Mouse (Mus musculus): Measurements from ENCODE around the gene Rars2. TPM values are rescaled to one million over a fixed set of nuclear protein-coding genes. Genes with fewer than 3 reads are reported as not detected.
"Not testable (repeated sequence)": the region's sequence is repeated elsewhere in the genome, so short reads cannot be mapped to it uniquely, and the experiment has no call there.

The Rars2 gene
- 10 to 100 TPM; 26.9 to 28.8 TPM for total RNA-seq (2021)
- long read RNA-seq, experiment 1, transcript Rars2-201 (20 exons, 1,868 nt): major isoform, 33 of 50 reads
- long read RNA-seq, experiment 1, partial matches to known transcripts: 0 of 50 reads
- long read RNA-seq, experiment 1, other reads (novel, unspliced or antisense): 13 of 50 reads
- long read RNA-seq, experiment 2, transcript Rars2-201 (20 exons, 1,868 nt): major isoform, 32 of 46 reads
- long read RNA-seq, experiment 2, partial matches to known transcripts: 2 of 46 reads
- long read RNA-seq, experiment 2, other reads (novel, unspliced or antisense): 11 of 46 reads

DNA sequence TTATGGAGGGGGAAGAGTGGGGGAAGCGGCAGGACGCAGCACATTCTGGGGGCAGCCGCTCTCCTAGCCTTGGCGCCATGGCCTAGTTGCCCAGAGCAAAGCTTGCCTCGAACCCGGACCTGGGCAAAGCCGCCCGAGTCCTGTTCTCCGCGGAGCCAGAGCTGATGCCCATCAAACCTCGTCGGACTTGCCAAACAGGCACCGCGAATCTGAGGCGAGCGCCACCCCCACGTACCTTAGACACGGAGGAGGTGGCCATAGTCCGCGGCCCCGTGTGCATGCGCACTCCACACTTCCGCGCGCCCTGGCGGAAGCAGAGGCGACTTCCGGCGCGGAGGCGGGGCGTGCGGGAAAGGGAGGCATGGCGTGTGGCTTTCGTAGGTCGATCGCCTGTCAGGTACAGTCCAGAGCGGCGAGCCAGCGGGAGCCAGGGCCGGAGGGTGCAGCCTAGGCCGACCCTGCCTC lies at the start of gene Rars2, which contains the start of gene Orc3:
Gene Rars2, plus strand, starts transcription at position 328 of the 465 bp plus-strand sequence.
Gene Orc3, minus strand, starts transcription at position 315 of the 465 bp plus-strand sequence.
- DNase-seq (ENCODE audit: low spot score in 2 of 2): peak; percentile 81 to 89

DNA sequence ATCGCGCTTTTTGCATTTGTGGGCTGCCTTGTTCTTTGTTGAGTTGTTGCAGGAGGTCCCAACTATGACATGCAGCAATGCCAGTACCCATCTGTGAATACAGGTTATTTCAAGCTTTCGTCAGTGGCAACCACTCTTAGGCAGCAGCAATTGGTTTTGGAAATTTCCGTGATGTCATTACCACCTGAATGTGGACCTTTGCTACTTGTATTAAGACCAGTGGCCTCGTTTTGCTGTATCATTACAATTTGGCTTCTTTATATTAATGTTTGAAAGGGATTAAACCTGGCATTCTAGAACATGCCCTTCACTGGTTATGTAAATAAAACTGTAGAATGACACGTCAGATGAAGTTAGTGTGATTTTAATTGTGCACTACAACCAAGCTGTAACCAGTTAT lies 48.5 kb upstream of the Rars2 start:
- DNase-seq (ENCODE audit: low spot score in 2 of 2): no peak

DNA sequence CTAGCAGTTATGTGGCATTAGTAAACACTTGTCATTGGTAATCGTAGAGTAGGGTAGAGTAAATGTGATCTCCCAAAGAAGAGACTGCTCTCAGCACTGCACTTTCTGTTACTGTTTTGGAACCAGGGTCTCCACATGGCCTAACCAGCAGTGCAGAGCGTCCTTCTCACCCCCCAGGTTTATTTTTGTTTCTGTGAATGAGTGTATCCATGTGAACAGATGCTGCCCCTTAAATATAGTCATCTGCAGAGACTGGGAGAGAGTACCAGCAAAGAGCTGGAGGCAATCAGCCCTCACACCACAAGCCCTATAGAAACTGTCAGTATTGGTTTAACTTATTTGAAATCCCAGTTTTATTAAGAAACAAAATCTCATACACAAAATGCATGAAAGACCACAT lies 41.9 kb upstream of the Rars2 start:
- no peak for DNase-seq (ENCODE audit: low spot score in 2 of 2)

DNA sequence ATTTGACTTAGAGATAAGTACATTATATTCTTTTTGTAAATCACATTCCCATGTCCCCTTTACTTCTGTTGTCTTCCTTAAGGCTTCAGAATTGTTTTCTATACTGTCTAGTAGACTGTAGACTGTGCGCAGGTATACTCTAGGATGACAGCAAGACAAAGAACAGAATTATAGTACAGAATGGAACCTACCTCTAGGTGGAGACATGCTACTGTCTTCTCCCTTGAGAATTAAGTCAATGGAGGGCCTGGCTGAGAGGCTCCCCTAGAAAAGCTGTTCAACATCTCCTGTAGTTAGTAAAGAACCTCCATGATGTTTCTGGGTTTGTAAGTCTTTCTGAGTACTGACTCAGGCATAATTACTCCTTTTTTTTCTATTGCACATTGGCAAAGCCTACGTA lies 37.7 kb upstream of the Rars2 start:
- no peak for DNase-seq (ENCODE audit: low spot score in 2 of 2)

DNA sequence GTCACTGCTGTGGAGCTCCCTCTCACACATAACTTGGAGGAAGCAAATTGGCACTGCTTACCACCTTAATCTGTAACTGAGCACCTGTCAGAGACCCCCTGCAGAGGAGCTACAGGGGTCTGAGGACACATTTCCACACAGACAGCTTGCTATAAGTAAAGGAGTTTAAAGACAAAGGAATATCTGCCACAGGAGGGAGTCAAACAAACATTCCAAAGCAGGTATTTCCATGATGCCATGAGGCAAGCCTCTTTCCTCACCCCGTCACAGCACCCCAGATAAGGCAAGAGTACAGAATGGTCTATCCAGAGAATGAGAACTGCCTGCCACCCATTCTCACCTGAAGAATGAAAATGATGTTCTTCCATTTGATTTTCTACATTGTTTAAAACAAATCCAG lies 35.5 kb upstream of the Rars2 start:
- no peak for DNase-seq (ENCODE audit: low spot score in 2 of 2)

DNA sequence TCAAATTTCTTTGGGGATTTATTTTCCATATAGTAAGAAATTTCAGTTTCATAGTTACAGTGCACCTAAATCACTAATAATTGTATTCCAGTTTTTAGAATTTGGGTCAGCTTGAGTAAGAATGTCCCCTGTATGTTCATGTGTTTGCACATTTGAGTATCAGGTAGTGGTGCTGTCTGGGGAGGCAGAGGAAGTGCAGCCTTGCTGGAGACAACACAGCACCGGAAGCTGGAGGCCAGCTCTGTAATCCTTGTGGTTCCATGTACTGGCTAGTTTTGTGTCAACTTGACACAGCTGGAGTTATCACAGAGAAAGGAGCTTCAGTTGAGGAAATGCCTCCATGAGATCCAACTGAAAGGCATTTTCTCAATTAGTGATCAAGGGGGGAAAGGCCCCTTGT lies 33.3 kb upstream of the Rars2 start:
- DNase-seq (ENCODE audit: low spot score in 2 of 2): not testable (repeated sequence)

DNA sequence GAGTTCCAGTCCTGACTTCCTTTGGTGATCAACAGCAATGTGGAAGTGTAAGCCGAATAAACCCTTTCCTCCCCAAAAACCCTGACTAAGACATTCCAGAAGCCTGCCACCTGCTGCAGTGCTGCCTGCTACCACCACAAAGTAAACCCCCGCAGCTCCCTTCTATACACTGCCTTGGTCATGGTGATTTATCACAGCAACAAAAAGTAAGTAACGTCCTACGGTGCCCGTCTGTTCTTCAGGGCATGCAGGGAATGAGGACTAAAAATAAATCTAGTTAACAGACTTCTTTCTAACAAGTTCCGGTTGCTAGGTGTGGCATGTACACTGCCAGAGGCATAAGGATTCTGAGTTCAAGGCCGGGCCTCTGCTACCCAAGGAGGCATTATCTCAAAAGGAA lies 32.8 kb upstream of the Rars2 start:
- DNase-seq (ENCODE audit: low spot score in 2 of 2): no peak

DNA sequence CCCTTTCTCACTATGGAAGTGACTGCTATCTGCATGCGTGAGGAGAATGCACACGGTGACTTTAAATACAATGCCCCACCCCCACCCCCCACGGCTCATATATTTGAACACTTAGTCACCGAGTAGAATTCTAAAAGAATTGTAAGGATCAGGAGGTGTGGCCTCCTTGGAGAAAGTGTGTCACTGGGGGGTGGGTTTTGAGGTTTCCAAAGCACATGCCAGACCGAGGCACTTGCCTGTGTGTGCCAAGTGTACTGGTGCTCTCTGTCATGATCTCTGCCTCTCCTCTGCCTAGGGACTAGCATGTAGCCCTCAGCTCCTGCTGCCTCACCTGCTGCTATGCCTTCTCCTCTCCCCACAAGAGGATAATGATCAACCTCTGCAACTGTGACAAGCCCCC lies 32.3 kb upstream of the Rars2 start:
- DNase-seq (ENCODE audit: low spot score in 2 of 2): no peak

DNA sequence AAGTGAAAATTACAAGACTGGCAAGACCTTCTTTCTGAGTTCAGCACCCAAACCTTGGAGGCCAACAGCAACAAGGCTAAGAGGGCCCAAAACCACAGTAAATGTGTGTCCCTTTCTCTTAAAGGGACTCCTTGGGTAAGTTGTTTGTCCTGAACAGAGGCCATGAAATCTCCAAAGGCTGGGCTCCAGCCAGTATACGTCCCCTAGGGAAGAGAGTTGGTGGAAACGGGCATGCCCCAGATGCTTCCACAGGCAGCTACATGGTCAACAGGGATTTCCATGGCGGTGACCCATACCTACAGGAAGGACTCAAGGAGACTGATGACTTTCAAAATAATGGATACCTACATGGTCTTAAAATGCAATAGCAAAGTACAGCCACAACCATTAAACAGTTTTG lies 31.3 kb upstream of the Rars2 start:
- DNase-seq (ENCODE audit: low spot score in 2 of 2): no peak

DNA sequence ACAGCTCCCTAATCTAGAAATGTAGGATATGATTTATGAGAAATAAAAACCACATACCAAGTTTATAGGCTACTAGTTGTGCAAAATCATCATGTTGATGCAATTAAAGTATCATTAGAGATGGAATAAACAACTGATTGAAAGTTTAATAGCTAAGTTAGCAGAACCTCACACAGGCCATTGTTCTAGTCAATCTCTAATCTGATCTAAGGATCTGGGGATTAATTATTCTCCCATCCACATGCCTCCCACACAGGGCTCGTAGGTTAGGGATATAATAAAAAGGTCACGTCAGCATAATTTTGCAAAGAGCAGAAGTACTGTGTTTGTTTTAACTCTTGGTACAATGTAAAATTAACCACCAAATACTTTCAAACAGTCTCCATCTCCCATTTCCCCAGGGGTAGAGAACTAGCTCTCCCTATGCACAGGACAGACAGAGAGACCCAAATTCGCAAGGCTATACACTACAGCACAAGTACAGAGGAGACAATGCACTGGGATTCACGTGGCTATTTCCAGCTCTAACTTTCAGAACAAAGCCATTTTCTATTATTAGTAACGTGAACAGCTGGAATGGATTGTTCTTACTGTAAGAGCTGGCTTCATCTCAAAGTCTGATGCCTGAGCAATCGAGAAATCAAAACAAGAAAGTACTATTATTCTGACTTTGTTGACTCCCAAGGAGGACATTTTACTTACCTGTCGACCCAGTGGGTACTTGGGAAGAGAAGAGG lies 29.7 kb upstream of the Rars2 start:
- no peak for DNase-seq (ENCODE audit: low spot score in 2 of 2)

DNA sequence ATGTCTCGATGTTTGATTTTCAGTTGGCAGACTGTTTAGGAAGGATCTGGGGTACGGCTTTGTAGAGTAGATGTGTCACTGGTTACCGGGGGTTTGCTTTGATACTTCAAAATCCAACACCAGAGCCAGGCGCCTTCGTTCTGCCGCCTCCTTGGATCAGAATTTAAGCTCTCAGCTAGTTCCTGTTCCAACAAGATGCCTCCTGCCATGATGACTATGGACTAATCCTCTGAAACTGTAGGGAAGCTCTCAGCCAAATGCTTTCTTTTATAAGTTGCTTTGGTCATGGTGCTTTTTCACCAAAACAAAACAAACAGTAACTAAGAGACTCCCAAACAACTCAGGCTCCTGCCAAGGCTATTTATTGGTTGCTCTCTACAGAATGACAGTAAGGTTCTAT lies 11.6 kb upstream of the Rars2 start:
- no peak for DNase-seq (ENCODE audit: low spot score in 2 of 2)

DNA sequence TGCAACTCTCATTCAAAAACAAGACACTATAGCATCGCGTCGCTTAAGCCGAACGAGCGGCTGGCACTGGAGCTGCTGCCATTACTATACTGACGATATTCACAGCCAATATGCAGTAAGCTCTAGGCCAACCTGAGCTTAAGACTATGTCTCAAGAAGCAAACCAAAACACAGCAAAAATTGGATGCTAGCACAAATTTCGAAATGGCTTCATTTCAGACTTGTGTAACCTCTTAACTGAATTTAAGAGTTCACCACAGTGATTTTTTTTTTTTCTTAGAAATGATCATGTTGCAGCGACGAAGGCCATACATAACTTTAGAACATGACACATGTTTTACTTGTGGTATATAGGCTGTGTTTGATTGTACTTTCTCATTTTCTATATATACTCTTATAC lies 8.1 kb upstream of the Rars2 start:
- no peak for DNase-seq (ENCODE audit: low spot score in 2 of 2)

DNA sequence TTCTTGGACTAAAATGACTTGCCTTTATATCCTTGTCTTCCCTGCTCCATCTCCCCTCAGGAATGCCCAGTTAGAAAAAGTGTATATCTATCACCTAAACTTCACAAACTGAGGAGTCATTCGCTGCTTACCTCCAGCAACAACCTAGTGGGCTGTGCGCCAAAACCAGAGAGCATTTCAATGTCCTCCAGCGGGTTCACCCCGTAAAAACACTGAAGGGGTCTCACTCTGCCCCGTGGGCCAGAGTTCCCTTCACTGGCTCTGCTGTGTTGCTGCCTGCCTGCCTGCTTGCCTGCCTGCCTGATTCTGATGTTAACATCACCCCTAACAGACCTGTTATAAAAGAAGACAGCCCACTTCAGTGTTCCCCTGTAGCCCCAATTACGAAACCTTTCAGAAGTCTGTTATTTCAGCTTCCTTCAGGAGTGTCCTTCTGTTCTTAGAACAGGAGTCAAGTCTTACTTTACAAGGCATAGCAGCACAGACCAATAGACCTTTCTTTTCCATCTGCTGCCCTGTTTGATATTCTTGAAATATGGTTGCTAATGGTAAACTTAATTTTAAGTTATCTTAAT lies 1.1 kb upstream of the Rars2 start:
- DNase-seq (ENCODE audit: low spot score in 2 of 2): peak in 1 of 2 experiments; percentile 15

DNA sequence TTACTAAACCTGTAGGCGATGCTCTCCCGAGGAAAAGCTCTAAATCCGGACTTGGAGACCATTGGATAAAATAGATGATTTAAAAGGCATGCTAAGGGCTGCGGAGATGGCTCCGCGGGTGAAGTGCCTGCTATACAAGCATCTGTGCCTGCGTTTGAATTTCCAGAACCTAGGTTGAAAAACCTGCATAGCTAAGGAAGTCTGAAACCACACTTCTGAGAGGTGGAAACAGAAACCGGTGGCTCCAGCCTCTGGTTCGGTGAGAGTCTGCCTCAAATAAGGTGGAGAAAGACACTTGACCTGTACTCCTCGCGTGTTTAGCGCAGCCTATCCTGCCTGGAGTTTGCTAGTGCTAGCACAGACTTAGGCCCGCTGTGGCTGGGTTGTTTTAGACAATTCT lies 546 bp downstream of the Rars2 start:
- DNase-seq (ENCODE audit: low spot score in 2 of 2): no peak

DNA sequence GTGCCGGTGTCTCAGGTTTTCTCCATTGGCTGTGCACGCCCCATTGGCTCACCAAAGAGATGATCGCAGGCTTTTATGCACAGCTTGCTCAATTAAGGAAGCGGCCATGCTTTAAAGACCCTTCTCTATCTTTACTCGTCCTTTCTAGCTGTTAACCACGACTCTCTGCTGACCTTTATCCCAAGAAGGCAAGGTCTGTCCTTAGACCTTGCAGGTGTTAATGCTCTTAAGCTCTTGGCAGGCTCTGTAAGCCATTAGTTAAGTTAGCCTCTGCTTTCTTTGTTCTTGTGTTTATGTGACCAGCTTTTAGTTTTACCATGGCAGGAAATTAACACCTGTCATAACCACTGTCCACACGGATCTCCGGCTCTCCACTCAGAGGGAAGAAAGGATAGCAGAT lies 1.4 kb downstream of the Rars2 start:
- DNase-seq (ENCODE audit: low spot score in 2 of 2): no peak

DNA sequence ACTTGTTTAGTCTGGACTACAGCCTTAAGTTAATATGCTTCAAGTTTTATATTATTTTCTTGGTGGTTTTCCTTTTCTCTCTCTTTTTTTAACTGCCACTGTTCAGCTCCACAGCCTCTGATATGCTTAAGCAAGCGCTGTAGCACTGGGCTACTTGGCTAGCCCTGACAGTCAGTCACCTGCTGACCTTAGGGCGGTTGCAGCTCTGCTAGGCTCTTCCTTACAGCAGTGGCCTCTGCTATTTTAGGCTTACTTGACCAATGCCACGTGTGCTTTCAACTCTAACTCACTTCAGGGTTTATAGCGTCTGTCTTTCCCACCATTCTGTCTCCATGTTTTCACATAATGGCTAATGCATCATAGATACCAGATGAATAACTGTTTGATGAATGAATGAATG lies 10.8 kb downstream of the Rars2 start:
- no peak for DNase-seq (ENCODE audit: low spot score in 2 of 2)

DNA sequence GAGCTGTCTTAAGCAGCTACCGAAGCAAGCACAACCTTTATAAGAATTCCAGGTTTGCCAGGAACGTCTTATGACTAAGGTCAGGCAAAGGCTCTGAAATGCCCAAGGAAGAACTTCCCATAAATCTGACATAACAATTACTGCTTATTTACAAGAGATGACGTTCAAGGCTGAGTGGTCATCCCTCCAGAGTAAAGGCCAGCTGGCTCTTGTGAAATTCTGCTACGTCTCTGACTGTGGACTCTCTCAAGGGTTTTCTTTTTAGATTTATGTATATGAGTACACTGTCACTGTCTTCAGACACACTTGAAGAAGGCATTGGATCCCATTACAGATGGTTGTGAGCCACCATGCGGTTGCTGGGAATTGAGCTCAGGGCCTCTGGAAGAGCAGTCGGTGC lies 11.6 kb downstream of the Rars2 start:
- DNase-seq (ENCODE audit: low spot score in 2 of 2): no peak

DNA sequence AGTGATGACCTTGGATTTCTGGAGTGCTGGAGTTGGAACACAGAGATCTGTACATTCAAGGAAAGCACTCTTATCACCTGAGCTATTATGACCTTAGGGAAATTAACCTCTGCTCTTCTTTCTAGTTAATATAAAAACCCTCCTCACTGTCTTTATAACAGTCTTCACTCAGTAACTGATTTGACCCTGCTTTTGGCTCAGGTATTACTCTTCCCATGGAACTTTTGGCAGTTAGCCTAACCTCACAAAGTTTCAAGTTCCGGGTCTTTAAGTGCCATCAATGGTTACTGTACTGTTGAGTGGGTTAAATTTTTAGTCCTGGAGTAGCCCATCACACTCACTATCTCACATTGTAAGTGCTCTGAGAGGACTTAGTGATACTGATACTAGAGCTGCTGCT lies 15.2 kb downstream of the Rars2 start:
- no peak for DNase-seq (ENCODE audit: low spot score in 2 of 2)

DNA sequence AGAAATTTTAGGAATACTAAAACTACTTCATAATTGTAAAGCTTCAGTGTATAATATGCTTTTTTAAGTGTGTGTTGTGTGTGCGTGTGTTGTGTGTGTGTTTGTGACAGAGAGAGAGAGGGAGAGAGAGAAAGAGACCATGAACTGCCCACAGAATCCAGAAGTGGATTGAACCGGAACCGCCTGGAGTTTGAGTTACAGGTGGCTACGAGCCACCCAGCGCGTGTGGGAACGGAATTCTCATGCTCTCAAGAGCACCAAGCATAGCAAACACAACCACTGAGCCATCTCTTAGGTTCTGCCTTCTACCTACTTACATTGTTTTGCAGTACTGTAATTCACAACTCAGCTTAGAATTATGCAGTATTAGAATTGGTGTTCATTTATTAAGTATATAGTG lies 19.4 kb downstream of the Rars2 start:
- DNase-seq (ENCODE audit: low spot score in 2 of 2): no peak

DNA sequence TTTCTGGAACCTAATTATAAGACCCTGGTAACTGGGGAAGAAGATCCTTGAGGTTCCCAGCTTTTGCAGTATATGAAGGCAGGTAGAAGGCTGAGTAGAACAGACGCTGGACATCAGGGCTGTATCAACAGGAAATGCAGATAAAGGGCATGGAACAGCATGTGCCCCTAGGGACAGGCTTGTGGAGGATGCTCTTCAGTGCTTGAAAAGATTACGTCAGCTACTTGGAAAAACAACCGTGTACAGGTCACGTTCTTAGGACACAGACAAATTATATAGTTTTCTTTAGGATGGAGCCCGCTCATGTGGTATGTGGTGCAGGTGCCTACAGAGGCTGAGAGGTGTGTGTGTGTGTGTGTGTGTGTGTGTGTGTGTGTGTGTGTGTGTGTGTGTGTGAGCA lies 21.3 kb downstream of the Rars2 start:
- DNase-seq (ENCODE audit: low spot score in 2 of 2): no peak

DNA sequence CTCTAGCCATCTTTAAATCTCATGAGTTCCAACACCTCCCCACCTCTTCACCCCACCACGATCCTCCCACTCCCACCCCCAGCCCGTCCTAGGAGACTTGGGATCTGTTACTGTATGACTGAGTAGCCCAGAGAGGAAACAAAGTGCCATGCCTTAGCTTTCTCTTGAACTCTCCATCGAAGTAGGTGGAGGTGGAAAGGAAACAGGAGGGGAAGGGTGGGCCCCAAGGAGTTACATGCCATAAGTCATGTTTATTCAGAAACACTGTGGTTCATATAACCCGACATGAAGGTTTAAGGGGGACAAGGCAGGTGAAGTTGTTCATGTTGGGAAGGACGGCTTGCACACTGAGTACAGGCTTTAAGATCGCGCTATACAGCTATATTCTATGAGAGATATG lies 22.6 kb downstream of the Rars2 start:
- no peak for DNase-seq (ENCODE audit: low spot score in 2 of 2)

DNA sequence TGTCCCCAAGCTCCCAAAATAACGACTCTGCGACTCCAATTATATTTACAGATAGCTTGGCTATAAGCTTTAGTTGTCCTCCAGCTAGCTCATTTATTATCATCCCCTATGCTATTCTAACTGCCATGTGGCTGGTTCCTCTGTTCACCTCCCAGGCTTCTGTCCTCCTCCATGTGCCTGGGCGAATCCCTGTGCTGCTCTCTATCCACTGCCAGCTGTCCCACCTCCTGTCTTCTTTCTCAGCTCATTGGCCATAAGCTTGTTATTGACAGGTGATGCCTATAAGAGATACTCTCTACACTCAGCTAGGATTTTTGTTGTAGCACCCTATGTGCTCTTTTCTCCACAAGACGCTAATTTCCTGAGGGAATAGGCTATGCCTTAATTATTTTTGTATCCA lies 23.1 kb downstream of the Rars2 start:
- DNase-seq (ENCODE audit: low spot score in 2 of 2): no peak
